Mouse (Mus musculus) CD4-positive naive resting alpha-beta T cell, adult 76 days (primary cell): ENCODE data around the gene Srsf11. TPM values are rescaled to one million over a fixed set of nuclear protein-coding genes. Genes with fewer than 3 reads are reported as not detected.

Experiments used
- total RNA-seq: library from RNA; stranded (reverse); gene quantifications from one replicate; pipeline ENCODE4 v1.2.4, GENCODE M21; 2023

Gene Srsf11
- total RNA-seq = 493 TPM

DNA sequence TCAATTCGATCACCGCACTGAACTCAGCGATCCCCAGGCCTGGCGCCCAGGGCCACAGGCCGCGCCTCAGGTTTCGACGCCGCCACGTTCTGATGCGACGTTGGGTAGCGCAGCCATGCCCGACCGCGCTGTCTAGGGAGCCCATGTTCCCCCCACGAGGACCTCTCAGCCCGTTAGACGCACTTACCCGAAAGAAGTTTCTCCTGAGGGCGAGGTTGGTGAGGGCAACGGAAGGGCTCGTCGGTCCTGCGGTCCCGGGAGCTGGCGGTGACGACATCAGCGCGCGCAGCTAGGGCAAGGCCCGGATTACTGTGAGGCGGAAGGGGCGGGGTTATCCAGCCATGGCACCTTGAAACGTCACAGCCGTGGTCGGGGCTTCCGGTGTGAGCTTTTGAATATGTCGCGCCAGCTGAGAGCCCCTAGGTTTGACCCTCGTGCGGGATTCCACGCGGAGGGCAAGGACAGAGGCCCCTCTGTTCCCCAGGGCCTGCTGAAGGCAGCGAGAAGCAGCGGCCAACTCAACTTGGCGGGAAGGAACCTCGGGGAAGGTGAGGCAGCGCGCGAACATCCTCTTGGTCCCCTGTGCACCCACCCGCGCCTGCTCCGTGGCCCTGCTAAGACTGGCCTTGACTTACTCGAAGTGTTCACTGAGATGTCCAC, at the start of gene Srsf11, which contains the start of gene Lrrc40:
TSS of gene Srsf11 (minus strand) at position 311 of the 660 bp plus-strand sequence.
TSS of gene Lrrc40 (plus strand) at position 334 of the 660 bp plus-strand sequence.

Other genes starting within 250 kb of the Srsf11 start
- gene Cth, start 111.6 kb downstream of the Srsf11 start, total RNA-seq = not detected
- 119 TPM for gene Ankrd13c, start 89.4 kb downstream of the Srsf11 start, total RNA-seq
- gene Lrrc40, start within 50 bp of the Srsf11 start, total RNA-seq = 19.5 TPM